Mouse (Mus musculus) frontal cortex, postnatal 36 days (tissue): Measurements from ENCODE around the gene Zcchc14.
A peak's percentile ranks its signal among the peaks of the same experiment; 100 is the strongest.
"Not testable (repeated sequence)": the region's sequence is repeated elsewhere in the genome, so short reads cannot be mapped to it uniquely, and the experiment has no call there.

Experiments
- DNase-seq, 2 experiments: peaks; one replicate each; pipeline ENCODE4 v3.0.0; 2022; ENCODE audit warnings: low spot score in 2 of 2

Zcchc14 gene

GRCm38 (mm10) chr8:121652774-121653323, at the start of gene Zcchc14:
TSS of gene Zcchc14 (minus strand) at chr8:121652901.
- peak; percentile 96 to 98 for DNase-seq

GRCm38 (mm10) chr8:121699936-121700335, 47.2 kb upstream of the Zcchc14 start:
- DNase-seq: no peak

DNA sequence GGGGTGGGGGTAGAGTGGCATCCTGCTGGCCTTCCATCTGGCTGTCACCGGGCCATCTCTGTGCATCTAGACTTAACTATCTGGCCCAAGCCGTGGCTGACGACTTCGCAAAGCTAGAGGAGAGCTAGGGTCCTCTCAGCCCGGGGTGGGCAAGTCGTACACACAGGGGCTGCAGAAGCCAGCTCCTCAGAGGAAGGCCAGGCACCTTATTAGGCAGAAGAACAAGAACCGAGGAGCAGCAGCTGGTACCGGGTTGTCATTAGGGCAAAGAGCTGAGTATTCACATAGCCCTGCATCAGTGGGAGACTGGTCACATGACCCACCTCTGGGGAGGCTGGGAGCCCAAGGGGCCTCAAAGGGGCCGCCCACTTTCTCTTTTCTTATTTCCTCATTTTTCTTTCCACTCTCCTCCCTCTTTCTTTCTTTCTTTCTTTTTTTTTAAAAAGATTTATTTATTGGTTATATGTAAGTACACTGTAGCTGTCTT, 46.0 kb upstream of the Zcchc14 start:
- DNase-seq: no peak

GRCm38 (mm10) chr8:121697735-121698614, 45.3 kb upstream of the Zcchc14 start:
- no peak for DNase-seq

GRCm38 (mm10) chr8:121695585-121696184, 43.0 kb upstream of the Zcchc14 start:
- DNase-seq: no peak

- DNase-seq: peak in 1 of 2 experiments; percentile 39
Measured at GRCm38 (mm10) chr8:121694453-121694852, 41.8 kb upstream of the Zcchc14 start.

- DNase-seq: no peak
Measured at GRCm38 (mm10) chr8:121688496-121688895, 35.8 kb upstream of the Zcchc14 start.

DNA sequence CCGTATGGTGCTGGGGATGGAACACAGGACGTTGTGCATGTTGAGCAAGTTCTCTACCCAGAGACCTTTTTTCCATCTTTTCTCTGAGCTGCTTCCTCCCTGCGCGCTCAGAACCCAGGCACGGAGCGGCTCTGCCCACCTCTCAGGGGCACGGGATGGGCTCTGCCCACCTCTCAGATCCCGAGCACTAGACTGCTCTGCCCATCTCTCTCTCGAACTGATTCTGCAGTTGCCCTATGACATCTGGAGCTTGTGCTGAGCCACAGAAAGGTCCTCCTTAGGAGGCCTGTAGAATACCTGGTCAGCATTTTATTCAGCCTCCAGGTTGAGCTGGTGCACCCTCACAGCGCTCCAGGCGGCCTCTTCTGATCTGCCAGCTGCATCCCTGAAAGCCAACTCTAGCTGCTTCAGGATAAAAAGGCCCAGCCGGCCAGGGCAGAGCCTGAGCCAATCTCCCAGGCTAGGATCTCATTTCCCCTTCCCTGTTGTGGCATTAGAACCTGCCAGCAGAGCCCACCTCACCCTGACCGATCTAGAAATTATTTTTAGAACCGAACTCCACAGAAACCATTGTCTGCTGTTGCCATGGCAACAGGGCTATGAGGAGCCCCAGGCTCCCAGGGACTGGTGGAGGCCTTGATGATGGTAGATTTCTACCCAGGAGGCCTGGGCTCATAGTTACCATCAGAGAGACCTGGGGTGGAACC, 34.9 kb upstream of the Zcchc14 start:
- DNase-seq: peak; percentile 64 to 72

- no peak for DNase-seq
Measured at GRCm38 (mm10) chr8:121685419-121685818, 32.7 kb upstream of the Zcchc14 start.

- DNase-seq: no peak
Measured at GRCm38 (mm10) chr8:121683083-121683832, 30.6 kb upstream of the Zcchc14 start.

- no peak for DNase-seq
Measured at GRCm38 (mm10) chr8:121681457-121681856, 28.8 kb upstream of the Zcchc14 start.

GRCm38 (mm10) chr8:121680896-121681295, 28.2 kb upstream of the Zcchc14 start:
- no peak for DNase-seq

DNA sequence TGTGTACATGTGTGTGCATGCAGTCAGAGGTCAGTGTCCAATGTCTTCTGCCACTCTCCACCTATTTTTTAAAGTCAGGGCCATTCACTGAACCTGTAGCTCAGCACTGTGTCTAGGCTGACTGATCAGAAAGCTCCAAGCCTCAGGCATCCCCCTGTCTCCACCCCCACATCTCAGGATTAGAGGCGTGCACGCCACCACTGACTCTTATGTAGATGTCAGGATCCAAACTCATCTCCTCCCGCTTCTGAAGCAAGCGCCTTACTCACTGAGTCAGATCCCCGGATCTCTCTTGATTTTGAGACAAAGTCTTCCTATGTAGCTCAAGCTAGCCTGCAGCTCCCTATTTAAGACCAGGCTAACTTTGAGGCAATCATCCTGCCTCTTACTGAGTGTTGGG, 26.0 kb upstream of the Zcchc14 start:
- no peak for DNase-seq

DNA sequence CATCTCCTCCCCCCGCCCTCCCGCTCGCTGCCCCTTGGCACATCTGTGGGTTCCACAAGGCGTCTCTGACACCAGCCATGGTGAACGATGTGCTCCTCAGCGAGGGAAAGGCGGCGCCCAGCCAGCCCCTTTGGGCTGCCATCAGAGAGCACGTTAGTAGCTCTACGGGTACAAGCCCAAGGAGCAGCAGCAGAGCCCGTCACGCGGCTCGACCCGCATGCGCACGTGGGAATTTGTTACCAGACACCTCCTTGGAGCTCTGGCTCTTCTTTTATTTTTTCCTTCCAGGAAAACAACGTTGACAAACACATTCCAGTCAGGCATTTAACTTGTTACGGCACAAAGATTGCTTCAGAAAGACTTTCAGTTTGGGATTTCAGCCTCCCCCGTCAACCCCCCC, 23.0 kb upstream of the Zcchc14 start:
- DNase-seq: no peak

DNA sequence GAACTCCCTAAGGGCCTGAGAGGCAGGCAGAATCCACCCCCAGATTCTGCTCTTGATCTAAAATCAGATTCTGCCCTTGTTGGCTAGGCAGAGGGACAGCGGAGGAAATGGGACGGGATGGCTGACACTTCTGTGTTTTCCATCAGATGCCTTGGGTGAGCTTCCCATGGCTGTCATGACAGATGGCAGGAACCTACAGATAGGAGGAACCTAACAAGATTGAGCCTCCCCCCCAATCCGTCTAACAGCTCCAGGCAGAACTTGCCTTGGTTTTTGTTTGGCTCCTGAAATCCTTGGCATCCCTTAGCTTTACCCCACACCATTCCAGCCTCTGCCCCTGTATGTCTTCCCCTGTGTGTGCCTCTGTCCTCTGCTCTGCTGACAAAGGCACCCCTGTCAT, 22.5 kb upstream of the Zcchc14 start:
- no peak for DNase-seq

DNA sequence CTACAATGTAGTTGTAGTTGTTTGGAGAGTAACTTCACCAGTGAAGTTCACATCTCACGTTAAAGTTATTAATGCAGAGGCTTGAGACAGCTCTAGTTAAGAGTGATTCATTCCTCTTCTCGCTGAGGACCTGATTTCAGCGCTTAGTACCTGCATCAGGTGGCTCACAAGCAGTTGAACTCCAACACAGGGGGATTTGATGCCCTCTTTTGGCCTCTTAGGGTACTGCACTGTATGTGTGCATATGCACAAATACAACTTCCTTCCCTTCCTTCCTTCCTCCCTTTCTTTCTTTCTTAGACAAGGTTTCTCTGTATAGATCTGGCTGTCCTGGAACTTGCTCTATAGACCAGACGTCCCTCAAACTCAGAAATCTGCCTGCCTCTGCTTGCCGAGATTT, 21.8 kb upstream of the Zcchc14 start:
- no peak for DNase-seq

- peak in 1 of 2 experiments; percentile 48 for DNase-seq
Measured at GRCm38 (mm10) chr8:121673917-121674316, 21.2 kb upstream of the Zcchc14 start.

- DNase-seq: no peak
Measured at GRCm38 (mm10) chr8:121673153-121673552, 20.5 kb upstream of the Zcchc14 start.

DNA sequence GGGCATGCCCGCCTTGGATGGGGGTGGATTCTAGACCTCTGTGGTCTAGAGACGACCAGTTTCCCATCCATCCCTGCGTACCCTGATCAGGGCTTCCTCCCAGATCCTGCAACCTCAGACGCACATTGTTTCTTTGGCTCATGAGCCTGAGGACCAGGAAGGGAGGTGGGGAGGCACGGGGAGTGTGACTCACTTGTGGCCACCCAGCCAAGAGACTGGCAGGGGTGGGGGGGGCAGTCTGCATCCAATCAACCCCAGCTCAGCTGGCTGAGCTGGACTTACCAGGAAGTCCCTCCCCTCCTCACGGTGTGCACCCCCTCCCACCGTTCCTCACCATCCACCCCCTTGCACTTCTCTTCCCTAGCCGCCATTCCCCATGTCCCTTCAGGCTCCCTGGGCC, 16.5 kb upstream of the Zcchc14 start:
- no peak for DNase-seq

- peak in 1 of 2 experiments; percentile 48 for DNase-seq
Measured at GRCm38 (mm10) chr8:121668553-121668952, 15.9 kb upstream of the Zcchc14 start.

DNA sequence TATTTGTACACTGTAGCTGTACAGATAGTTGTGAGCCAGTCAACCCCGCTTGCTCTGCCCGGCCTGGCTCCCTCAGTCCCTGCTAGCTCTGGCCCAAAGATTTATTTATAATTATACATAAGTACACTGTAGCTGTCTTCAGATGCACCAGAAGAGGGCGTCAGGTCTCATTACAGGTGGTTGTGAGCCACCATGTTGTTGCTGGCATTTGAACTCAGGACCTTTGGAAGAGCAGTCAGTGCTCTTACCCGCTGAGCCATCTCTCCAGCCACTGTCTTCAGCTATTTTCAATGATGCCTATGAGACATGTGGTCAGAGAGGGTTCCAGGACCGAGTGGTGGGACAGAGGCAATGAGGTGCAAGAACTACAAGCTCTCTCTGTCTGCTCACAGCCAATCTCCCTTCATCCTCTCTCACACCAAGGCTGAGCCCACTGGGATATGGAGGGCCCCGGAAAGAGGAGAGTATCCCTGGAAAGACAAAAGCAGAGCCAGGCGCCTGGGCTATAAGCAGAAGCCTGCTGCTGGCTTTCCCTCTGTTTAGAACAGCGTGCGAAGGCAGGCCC, 15.3 kb upstream of the Zcchc14 start:
- DNase-seq: not testable (repeated sequence)
